Mouse (Mus musculus) thymus, postnatal 10 days (tissue): ENCODE measurements at regions not wholly inside any gene's neighbourhood (a gene's known extent, or its start where the extent isn't known, plus 50 kb on each side); places are given as distances from the start of the nearest gene placed in this dataset.
"Not testable (repeated sequence)": the region's sequence is repeated elsewhere in the genome, so short reads cannot be mapped to it uniquely, and the experiment has no call there.

Experiments used
- DNase-seq, 2 experiments: peaks; one replicate each; pipeline ENCODE4 v3.0.0; 2021; ENCODE audit warnings: low spot score in 2 of 2

- DNase-seq: no peak
These were observed 735.2 kb upstream of the Marcks start for GRCm38 (mm10) chr10:37873925-37874324.

- DNase-seq: no peak
These were observed 722.3 kb upstream of the Marcks start for GRCm38 (mm10) chr10:37861001-37861400.

- DNase-seq: no peak
These were observed 710.6 kb upstream of the Marcks start for GRCm38 (mm10) chr10:37849291-37849846.

GRCm38 (mm10) chr10:37842820-37843219 is 704.1 kb upstream of the Marcks start:
- no peak for DNase-seq

- no peak for DNase-seq
These were observed 703.1 kb upstream of the Marcks start for GRCm38 (mm10) chr10:37841842-37842241.

GRCm38 (mm10) chr10:37837721-37838120 is 699.0 kb upstream of the Marcks start:
- no peak for DNase-seq

- DNase-seq: no peak
These were observed 674.3 kb upstream of the Marcks start for GRCm38 (mm10) chr10:37813026-37813425.

- DNase-seq: no peak
These were observed 673.7 kb upstream of the Marcks start for GRCm38 (mm10) chr10:37812405-37812851.

GRCm38 (mm10) chr10:37811789-37812188 is 673.1 kb upstream of the Marcks start:
- DNase-seq: no peak

- DNase-seq: no peak
These were observed 664.6 kb upstream of the Marcks start for GRCm38 (mm10) chr10:37803225-37803805.

GRCm38 (mm10) chr10:37799397-37799796 is 660.7 kb upstream of the Marcks start:
- DNase-seq: no peak

GRCm38 (mm10) chr10:37798285-37798684 is 659.6 kb upstream of the Marcks start:
- no peak for DNase-seq

GRCm38 (mm10) chr10:37797701-37798100 is 659.0 kb upstream of the Marcks start:
- no peak for DNase-seq

GRCm38 (mm10) chr10:37792878-37793277 is 654.2 kb upstream of the Marcks start:
- DNase-seq: peak in 1 of 2 experiments; percentile 47

- no peak for DNase-seq
These were observed 649.3 kb upstream of the Marcks start for GRCm38 (mm10) chr10:37788049-37788448.

- no peak for DNase-seq
These were observed 640.9 kb upstream of the Marcks start for GRCm38 (mm10) chr10:37779383-37780302.

GRCm38 (mm10) chr10:37760542-37761367 is 622.0 kb upstream of the Marcks start:
- DNase-seq: no peak

- DNase-seq: no peak
These were observed 602.9 kb upstream of the Marcks start for GRCm38 (mm10) chr10:37741581-37741980.

GRCm38 (mm10) chr10:37739024-37739423 is 600.3 kb upstream of the Marcks start:
- no peak for DNase-seq

GRCm38 (mm10) chr10:37725609-37726008 is 586.9 kb upstream of the Marcks start:
- no peak for DNase-seq

- not testable (repeated sequence) for DNase-seq
These were observed 586.3 kb upstream of the Marcks start for GRCm38 (mm10) chr10:37724994-37725393.

- no peak for DNase-seq
These were observed 582.0 kb upstream of the Marcks start for GRCm38 (mm10) chr10:37720748-37721147.
